10 mouse cellular contexts compared by ENCODE assay signal in the genomic region with DNA sequence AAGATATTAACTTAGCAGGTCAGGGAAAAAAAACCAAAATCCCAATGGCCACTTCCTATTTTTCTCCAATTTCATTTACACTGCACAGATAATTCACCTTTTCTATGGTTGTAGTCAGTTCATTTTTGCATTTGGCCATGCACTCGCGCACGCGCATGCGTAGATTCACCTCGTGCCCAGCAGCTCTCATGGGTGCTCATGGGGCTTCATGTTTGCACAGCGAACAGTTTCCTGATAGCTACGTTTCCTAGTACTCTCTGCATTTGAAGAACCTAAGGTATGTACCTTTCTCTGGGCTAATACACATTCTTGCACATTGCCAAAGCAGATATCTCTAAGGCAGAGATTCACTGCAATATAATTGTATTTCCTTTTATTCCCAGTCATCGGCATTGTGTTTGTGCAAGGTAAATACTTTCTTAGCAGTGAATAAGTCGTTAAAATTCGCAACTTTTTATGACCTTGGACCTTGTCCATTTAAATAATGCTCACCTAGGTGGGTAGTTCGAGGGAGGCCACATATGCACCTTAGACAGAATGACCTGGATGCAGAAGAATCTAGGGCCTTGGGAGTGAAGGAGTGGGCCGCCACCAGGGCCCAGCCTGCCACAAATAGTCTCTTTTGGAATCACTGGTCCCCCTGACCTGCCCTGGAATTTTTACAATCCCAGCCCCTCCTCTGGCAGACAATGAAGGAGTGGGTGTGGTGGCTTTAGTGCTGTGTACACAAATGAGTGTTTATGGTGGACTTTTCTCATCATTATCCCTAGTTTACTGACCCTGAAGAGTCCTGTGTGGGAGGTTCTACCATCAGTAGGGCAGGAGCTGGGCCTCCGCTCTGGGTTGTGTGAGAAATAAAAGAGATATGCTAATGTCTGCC. TPM values are rescaled to one million over a fixed set of nuclear protein-coding genes. Genes with fewer than 3 reads are reported as not detected.
DNase-seq lines count a peak whose midpoint lies in the region; ATAC-seq lines count a peak whose summit lies in the region.
"Had no signal": no experiment of that assay in that cellular context is flagged by ENCODE, and none has a peak within 500 bp of the region (broad histone marks: within the 10 kb centered on the region; RNA-seq: fewer than 3 reads in every experiment).

No protein-coding gene starts in this region.

- 0 out of 2 replicates have a peak overlapping the region, but pooled peaks have one; percentile 34 for H3K9ac ChIP-seq in heart, embryonic 16.5 days (ENCODE audit: low read length)
- H3K9ac ChIP-seq in forebrain, embryonic 14.5 days (ENCODE audit: low read length), result no peak overlapping the region; the same call in 1 of the 2 replicates
- no peak overlapping the region for H3K9ac ChIP-seq in limb, embryonic 15.5 days
- H3K9ac ChIP-seq in neural tube, embryonic 15.5 days (replicated peaks), result no peak overlapping the region
- H3K9ac ChIP-seq: embryonic facial prominence, embryonic 15.5 days had no signal

- H3K36me3 ChIP-seq in heart, embryonic 16.5 days (ENCODE audit: control insufficient read depth, insufficient read depth), result no peaks in the 10 kb centered on the region
- no peaks in the 10 kb centered on the region for H3K36me3 ChIP-seq in forebrain, embryonic 14.5 days (ENCODE audit: control insufficient read depth, insufficient read depth, low read length)
- H3K36me3 ChIP-seq in limb, embryonic 15.5 days, result no peaks in the 10 kb centered on the region
- H3K36me3 ChIP-seq in neural tube, embryonic 15.5 days, result no peaks in the 10 kb centered on the region
- H3K36me3 ChIP-seq: embryonic facial prominence, embryonic 15.5 days; G1E had no signal

- no peak overlapping the region; the same call in 1 of the 2 replicates for H3K27ac ChIP-seq in heart, embryonic 16.5 days (ENCODE audit: low read length)
- H3K27ac ChIP-seq in forebrain, embryonic 14.5 days (ENCODE audit: low read depth, low read length), result no peak overlapping the region
- H3K27ac ChIP-seq in limb, embryonic 15.5 days, result peak overlapping the region; percentile 22; the same call in 1 of the 2 replicates
- no peak overlapping the region for H3K27ac ChIP-seq in neural tube, embryonic 15.5 days (replicated peaks)

- H3K4me2 ChIP-seq in heart, embryonic 16.5 days (ENCODE audit: low read depth, low read length), result peak overlapping the region; percentile 39
- H3K4me2 ChIP-seq in forebrain, embryonic 14.5 days (ENCODE audit: low read length), result no peak overlapping the region; the same call in 1 of the 2 replicates
- H3K4me2 ChIP-seq in limb, embryonic 15.5 days, result no peak overlapping the region
- peak overlapping the region; percentile 48 for H3K4me2 ChIP-seq in neural tube, embryonic 15.5 days

- H3K4me3 ChIP-seq in heart, embryonic 16.5 days (ENCODE audit: low read length), result no peak overlapping the region
- no peak overlapping the region for H3K4me3 ChIP-seq in forebrain, embryonic 14.5 days (ENCODE audit: low read depth, low read length)
- H3K4me3 ChIP-seq in limb, embryonic 15.5 days, result no peak overlapping the region
- H3K4me3 ChIP-seq in neural tube, embryonic 15.5 days (replicated peaks), result no peak overlapping the region

- ATAC-seq in heart, embryonic 16.5 days (replicated peaks; ENCODE audit: extremely low read depth, insufficient read depth, low FRiP score), result no peak
- ATAC-seq in forebrain, embryonic 14.5 days, result peak; percentile 35
- ATAC-seq in limb, embryonic 15.5 days (ENCODE audit: insufficient number of reproducible peaks, low FRiP score, low TSS enrichment, low read depth), result no peak
- ATAC-seq in neural tube, embryonic 15.5 days (ENCODE audit: low FRiP score), result peak; percentile 42; the same call in 1 of the 2 replicates

- H3K4me1 ChIP-seq in heart, embryonic 16.5 days (ENCODE audit: control insufficient read depth, insufficient read depth, low read length), result peaks cover 10% of the 10 kb centered on the region
- no peaks in the 10 kb centered on the region for H3K4me1 ChIP-seq in forebrain, embryonic 14.5 days (ENCODE audit: control insufficient read depth, insufficient read depth, low read length)
- H3K4me1 ChIP-seq in limb, embryonic 15.5 days, result peaks cover 18% of the 10 kb centered on the region
- peaks cover 14% of the 10 kb centered on the region for H3K4me1 ChIP-seq in neural tube, embryonic 15.5 days

- no peaks in the 10 kb centered on the region for H3K27me3 ChIP-seq in heart, embryonic 16.5 days (ENCODE audit: control insufficient read depth, insufficient read depth, low read length)
- H3K27me3 ChIP-seq in forebrain, embryonic 14.5 days (replicated peaks; ENCODE audit: control insufficient read depth, insufficient read depth, low read length), result no peaks in the 10 kb centered on the region; the same call in 1 of the 2 replicates
- H3K27me3 ChIP-seq in limb, embryonic 15.5 days, result no peaks in the 10 kb centered on the region
- 0 out of 2 replicates have a peak, but pooled peaks cover 3% of the 10 kb centered on the region for H3K27me3 ChIP-seq in neural tube, embryonic 15.5 days (replicated peaks)
- H3K27me3 ChIP-seq: embryonic facial prominence, embryonic 15.5 days had no signal

- intact Hi-C loops in heart, postnatal 25 days (cut with DNase I), result loop anchor here (1.0 to 2.0 kb wide), 2 partner anchors 89 to 105 kb away; no protein-coding TSS in a partner anchor
- intact Hi-C loops in gastrocnemius, postnatal 36 days (cut with DNase I), result loop anchor here (2.0 to 5.0 kb wide), 2 partner anchors 89 to 103 kb away; no protein-coding TSS in a partner anchor

- no peak for DNase-seq in heart, postnatal 25 days (ENCODE audit: low spot score)
- DNase-seq in forebrain, embryonic 14.5 days (ENCODE audit: low spot score), result no peak
- no peak for DNase-seq in layer of hippocampus, postnatal 10 days (ENCODE audit: low spot score in 2 of 2)
- no peak for DNase-seq in gastrocnemius, postnatal 36 days
- no peak for DNase-seq in c-Kit-positive CD71-positive TER-119-positive erythroid progenitor cells, embryonic 14.5 days (ENCODE audit: low spot score)

- H3K9me3 ChIP-seq in heart, embryonic 16.5 days (replicated peaks; ENCODE audit: control insufficient read depth, low read length), result no peaks in the 10 kb centered on the region
- no peaks in the 10 kb centered on the region for H3K9me3 ChIP-seq in forebrain, embryonic 14.5 days (replicated peaks; ENCODE audit: control insufficient read depth, low read length)
- no peaks in the 10 kb centered on the region for H3K9me3 ChIP-seq in limb, embryonic 15.5 days
- H3K9me3 ChIP-seq in neural tube, embryonic 15.5 days (replicated peaks), result no peaks in the 10 kb centered on the region
- H3K9me3 ChIP-seq: embryonic facial prominence, embryonic 15.5 days; G1E had no signal

- 82% methylated on average over 14 of the region's 14 CpGs for WGBS in heart, embryonic 16.5 days
- 86% methylated on average over 14 of the region's 14 CpGs for WGBS in forebrain, embryonic 14.5 days
- 81% methylated on average over 14 of the region's 14 CpGs for WGBS in limb, embryonic 15.5 days
- 68% methylated on average over 14 of the region's 14 CpGs for WGBS in neural tube, embryonic 15.5 days

RNA-seq across cellular contexts. Expression of a gene that starts 6.2 kb away (rescaled TPM):
- 0.91 and 1.8 TPM in 2 replicates for polyA plus RNA-seq in heart, embryonic 16.5 days (2015; fragmentation: Nextera tagmentation; extraction: Ambion mirVana)
- 1 to 10 TPM in 1 of 2 experiments, not detected in 1; 3.6 TPM for total RNA-seq in heart, postnatal 25 days (2021)
- polyA plus RNA-seq in forebrain, embryonic 14.5 days (2014; fragmentation: Nextera tagmentation; extraction: Ambion mirVana), result not detected in 2 replicates
- polyA plus RNA-seq in limb, embryonic 15.5 days (2015; fragmentation: Nextera tagmentation; extraction: Ambion mirVana), result 0.98 and 1.2 TPM in 2 replicates
- not detected in 2 replicates for polyA plus RNA-seq in neural tube, embryonic 15.5 days (2015; fragmentation: Nextera tagmentation; extraction: Ambion mirVana)
- total RNA-seq in layer of hippocampus, postnatal 10 days (2021), result not detected
- total RNA-seq in gastrocnemius, postnatal 36 days (2021), result not detected
- total RNA-seq: G1E had no signal
- polyA plus RNA-seq: G1E had no signal

RNA-seq across cellular contexts. Expression of a gene that starts 53.9 kb away (rescaled TPM):
- polyA plus RNA-seq in heart, embryonic 16.5 days (2015; fragmentation: Nextera tagmentation; extraction: Ambion mirVana), result 18.9 and 21.6 TPM in 2 replicates
- total RNA-seq in heart, postnatal 25 days (2021), result 10 to 100 TPM; 22.4 to 26.3 TPM
- polyA plus RNA-seq in forebrain, embryonic 14.5 days (2014; fragmentation: Nextera tagmentation; extraction: Ambion mirVana), result 24.4 and 38.6 TPM in 2 replicates
- polyA plus RNA-seq in limb, embryonic 15.5 days (2015; fragmentation: Nextera tagmentation; extraction: Ambion mirVana), result 11.5 and 14.1 TPM in 2 replicates
- 31.6 and 32.6 TPM in 2 replicates for polyA plus RNA-seq in neural tube, embryonic 15.5 days (2015; fragmentation: Nextera tagmentation; extraction: Ambion mirVana)
- 100 to 1,000 TPM; 111 to 126 TPM for total RNA-seq in layer of hippocampus, postnatal 10 days (2021)
- 10 to 100 TPM; 30.2 to 32.2 TPM for total RNA-seq in gastrocnemius, postnatal 36 days (2021)

Comparison
In these comparisons a context has a peak if more than half of its experiments do, and no peak if none do; other contexts are left out.
1. ATAC-seq: peak in forebrain, embryonic 14.5 days (single experiment) and neural tube, embryonic 15.5 days (single experiment); none in heart, embryonic 16.5 days (single experiment) and limb, embryonic 15.5 days (single experiment).
2. H3K4me2 ChIP-seq: peak in heart, embryonic 16.5 days (single experiment) and neural tube, embryonic 15.5 days (single experiment); none in forebrain, embryonic 14.5 days (single experiment) and limb, embryonic 15.5 days (single experiment).